Mouse (Mus musculus): Measurements from ENCODE around the gene H2-DMa.

Gene H2-DMa

DNA sequence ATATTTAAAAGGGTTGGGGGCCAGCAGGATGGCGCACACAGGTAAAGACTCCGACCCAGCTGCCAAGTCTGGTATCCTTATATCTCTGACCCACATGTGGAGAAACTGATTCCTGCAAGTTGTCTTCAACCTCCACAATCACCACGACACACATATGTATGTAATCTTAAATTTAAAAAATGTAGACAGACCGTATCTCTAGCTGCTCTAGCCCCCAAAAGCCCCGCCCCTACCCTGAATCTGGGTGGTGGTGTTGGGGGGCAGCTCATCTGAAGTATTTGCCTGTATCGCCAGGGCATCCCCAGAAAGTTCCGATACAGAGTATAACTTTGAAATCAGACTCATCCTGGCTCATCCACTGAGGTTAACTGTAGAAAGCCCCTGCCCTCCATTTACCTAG is 12.8 kb upstream of the H2-DMa start:
- DNase-seq, result no peak

DNA sequence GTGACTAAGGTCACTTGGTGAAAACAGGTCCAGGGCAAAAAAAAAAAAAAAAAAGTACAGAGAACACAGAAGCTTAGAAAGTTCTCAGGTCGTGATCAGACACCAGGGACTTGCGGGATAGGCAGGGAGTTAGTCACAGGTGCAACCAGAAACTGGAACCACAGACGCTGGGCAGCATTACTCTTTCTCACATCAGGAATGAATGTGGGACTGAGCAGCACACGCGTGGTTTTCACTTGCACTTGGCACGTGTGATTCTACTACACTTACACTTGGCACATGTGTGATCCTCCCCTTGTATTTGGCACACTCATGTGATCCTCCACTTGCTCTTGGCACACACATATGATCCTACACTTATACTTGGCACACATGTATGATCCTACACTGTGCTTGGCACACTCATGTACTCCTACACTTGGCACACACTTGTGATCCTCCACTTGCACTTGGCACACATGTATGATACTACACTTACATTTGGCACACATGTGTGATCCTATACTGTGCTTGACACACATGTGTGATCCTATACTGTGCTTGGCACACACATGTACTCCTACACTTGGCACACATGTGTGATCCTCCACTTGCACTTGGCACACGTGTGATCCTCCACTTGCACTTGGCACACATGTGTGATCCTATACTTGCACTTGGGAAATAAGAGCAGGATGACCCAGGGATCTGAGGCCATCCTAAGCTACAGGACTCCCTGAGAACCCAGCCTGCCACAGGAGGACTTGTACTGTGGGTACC is 12.1 kb upstream of the H2-DMa start:
- no peak for DNase-seq

DNA sequence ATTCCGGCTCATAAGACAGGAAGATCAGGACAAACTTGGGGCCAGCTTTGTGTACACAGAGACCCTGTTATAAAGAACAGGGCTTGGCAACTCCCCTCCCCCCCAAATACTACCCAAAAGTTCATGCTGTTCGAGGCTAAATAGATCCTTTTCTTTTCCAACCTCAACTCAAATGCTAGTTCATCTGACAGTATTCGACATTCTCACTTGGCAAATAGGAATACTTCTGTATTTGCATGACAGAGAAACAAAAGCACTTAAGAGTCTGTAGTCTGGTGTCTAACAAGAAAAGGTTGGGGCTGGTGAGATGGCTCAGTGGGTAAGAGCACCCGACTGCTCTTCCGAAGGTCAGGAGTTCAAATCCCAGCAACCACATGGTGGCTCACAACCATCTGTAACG is 10.9 kb upstream of the H2-DMa start:
- no peak for DNase-seq

DNA sequence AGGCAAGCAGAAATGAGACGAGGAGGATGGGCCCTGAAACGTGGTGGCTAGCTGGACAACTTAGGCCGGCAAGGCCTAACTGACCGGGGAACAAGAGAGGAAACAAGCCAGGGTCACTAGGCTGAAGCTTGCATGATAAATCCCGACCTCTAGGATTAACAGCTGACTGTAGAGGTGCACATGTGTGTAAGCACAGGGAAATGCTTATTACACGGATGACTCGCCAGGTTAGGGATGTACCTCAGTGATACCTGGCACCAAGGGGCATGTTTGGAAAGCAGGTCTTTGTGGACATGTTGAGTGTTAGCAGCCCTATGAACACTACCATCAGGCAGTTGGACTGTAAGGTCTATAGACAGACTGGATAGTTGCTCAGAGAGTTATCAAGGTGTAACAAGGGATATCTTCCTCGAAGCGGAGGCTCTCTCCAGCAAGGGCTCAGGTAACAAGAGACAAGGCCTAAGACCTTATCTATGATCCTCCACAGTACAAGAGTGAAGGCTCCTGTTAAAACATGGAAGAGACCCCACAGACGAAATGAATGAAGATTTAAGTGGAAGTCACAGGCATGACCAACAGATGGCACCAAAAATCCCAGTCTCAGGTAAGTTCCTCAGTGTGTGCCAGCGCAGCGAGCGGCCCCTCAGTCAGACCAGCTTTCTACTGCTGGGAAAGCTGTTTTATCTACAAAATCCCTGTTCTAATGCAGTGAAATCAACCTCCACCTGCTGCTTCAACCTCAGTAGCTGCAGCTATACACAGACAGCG is 10.1 kb upstream of the H2-DMa start:
- no peak for DNase-seq

DNA sequence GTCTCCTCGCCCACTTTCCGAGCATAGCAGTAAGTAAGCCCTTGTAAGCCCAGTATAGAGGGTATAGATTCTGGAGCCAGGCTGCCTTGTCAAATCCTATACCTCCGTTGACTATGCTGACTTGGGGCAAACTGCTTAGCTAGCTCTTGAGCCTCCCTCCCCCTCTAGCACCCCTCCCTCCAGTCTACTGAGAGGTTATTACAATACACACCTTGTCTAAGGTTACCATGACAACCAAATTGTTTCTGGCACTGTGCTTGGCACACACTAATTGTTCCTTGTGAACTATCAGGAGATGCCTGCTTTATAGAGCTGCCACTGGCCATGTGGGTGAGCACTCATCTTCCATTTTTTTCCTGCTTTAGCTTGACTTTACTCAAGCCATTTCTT is 9.5 kb upstream of the H2-DMa start:
- DNase-seq, result no peak

DNA sequence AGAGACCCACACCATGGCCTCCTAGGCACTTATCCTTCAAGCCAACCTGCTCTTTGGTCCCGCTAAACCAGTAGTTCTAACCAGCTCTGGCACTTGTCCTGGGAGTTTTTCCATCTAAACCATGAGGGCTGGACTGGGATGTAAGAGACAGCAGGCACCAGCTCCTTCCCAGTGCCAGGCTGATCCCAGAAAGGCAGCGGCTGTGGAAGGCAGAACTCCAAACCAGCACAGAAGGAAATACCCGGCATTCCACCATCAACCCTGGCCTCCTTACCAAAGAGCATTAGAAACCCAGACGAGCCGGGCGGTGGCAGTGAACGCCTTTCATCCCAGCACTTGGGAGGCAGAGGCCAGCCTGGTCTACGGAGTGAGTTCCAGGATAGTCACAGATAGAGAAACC is 9.0 kb upstream of the H2-DMa start:
- no peak for DNase-seq

DNA sequence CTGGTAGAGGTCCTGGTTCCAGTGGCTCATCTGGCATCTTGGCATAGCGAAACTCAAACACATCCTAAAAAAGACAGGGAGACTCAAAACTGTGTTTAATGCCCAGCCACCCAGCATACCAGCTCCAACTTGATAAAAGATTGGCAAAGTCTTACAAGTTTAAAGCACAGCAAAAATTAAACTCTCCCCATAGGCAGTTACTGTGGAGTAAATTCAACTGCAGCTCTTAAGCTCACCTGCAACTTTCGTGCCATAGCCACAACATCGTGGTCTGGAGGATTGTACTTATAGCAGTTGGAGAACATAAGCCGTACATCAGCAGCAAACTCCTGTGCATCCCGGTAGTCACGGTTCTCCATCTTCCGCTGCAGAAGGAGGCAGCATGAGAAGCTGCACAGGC is 5.2 kb upstream of the H2-DMa start:
- no peak for DNase-seq

DNA sequence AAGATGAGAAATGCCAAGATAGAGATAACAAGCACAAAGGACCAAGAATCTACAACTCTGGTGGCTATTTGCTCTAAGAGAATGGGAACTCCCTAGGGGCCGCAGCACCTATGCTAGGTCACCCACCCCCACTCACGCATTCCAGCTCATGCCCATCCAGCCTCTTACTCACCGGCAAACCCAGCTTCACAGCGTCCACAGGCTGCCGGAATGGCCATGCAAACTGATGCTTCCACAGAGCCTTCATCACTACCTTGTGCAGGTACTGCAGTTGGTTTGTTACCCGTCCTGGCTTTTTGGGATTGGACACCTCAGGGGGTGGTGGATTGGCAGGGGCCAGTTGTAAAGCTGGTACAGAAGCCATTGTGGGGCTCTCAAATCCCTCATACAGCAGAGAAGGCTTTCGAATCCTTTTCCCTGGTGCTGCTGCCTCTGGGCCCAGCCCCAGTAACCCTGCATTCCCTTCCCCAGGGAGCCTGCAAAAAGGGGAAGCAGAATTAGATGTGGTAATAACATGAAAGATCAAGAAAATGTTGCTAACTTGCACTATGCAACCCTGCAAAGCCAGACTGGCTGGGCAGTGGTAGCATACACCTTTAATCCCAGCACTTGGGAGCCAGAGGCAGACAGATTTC is 2.5 kb upstream of the H2-DMa start:
- DNase-seq, result no peak

DNA sequence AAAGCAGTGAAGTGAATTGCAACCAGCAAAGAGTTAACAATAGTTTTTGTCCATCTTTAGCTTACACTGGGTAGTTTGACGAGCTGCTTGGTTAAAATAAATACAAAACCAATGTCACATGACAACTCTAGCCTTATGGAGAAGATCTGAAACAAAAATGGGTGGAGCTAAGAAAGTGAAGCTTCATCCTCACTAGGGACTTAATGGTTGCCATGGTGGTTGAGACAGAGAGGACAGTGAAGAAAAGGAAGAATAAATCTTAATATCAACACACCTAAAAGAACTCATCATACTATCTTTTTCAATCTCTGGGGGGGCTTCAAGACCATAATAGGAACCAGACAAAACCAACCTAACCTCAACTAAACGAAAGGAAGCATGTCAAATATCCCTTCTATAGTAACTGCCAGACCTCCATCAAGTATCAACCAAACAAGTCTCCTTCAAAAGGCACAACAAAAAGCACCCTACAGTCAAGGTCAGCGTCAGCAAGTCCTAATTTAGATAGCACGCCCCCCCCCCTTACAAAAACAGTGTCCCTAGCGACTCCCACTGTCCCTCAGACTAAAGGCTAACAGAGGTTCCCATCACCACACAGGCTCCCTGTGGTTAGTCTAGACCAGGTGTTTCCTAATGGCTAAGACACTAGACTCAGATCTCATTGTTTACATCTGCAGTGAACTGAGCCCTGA is 1.8 kb upstream of the H2-DMa start:
- DNase-seq, result no peak

DNA sequence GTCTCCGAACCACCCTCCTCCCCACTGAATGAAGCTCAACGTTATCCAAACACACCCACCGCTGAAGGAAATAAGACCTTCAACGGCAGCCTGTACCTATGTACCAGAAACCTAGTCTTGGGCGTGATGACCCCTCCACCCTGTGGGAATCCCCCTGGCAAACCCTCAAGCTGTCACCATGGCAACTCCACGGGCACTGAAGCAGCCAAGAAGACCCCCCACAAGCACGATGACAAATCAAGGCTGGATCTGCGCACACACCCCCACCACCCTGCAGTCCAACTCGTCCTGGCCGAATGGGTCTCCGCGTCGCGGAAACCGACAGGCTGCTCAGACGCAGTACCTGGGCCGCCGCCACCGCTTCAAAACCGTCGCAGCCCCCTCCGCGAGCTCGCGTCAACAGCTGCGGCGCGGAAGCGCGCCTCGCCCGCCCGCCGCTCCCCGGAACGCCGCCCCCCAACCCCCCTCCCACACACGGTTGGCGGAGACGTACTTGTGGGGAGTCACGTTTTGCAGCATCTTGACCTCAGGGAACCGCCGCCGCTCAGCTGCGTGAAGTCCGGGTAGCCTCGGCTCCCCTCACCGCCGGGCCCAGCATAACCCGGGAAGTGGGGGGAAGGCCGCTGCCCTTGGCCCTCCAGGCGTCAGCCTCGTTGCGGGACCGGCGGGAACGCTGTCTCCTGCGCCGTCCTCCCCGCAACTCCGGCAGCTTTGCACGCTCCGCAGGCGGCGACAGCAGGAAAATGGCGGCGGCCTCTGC is 1.0 kb upstream of the H2-DMa start:
- DNase-seq, result peak; percentile 47

DNA sequence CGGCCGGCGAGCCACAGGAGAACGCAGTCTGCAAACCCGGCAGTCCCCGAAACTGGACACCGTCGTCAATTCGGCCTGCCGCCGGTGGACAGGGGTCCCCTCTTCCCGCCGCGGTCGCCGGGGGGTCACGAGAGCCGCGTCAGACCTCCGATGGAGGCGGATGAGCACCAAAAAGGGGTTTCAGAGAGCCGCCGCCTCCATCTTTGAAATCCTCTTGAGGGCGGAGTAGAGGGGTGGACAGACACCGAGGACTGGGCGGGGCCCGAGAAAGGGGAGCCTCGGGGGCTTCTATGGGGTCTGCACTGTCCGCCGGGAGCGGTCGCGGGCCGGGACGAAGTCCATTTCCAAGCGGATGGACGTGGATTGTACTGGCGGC is 480 bp upstream of the H2-DMa start:
- DNase-seq, result no peak

DNA sequence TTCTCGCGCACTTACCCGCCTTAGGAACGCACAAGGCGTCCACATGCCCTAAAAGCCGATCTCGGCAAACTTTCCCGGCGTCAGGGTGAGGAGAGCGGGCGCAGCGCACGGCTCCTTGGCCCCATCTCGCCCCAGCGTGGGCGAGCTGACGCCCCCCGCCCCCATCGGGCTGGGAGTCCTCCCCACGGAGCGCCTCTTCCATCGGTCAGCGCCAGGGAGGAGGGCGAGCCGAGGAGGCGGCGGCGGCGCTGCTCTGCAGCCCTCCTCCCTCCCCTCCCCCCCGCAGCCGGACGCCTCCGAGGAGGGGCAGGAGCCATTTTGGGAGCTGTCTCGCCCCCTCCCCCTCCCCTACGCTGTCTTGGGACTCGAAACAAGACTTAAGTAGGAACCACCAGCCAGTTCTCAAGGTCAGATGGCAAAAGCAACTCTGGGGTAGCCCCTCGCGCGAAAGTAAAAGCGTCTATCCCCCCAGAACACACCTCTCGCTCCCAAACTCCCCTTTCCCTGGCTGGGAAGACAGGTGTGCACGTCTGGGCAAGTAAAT is 911 bp downstream of the H2-DMa start:
- DNase-seq, result peak; percentile 85

DNA sequence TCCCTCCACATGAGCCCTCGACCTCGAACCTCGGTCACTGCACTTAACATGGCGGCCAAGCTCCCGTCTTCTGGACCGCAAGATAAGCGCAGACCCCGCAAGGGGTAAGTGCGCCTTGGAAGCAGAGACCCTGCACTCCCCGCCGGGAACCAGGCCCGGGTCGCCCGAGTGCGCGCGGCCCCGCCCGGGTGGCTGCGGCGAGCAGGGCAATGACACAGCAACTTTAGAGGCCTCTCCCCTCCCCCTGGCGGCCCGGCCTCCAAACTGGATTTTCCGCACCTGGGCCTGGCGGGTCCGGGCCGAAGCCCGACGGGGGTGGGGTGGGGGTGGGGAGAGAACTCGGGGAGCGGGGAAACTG is 1.5 kb downstream of the H2-DMa start:
- DNase-seq, result peak; percentile 91

DNA sequence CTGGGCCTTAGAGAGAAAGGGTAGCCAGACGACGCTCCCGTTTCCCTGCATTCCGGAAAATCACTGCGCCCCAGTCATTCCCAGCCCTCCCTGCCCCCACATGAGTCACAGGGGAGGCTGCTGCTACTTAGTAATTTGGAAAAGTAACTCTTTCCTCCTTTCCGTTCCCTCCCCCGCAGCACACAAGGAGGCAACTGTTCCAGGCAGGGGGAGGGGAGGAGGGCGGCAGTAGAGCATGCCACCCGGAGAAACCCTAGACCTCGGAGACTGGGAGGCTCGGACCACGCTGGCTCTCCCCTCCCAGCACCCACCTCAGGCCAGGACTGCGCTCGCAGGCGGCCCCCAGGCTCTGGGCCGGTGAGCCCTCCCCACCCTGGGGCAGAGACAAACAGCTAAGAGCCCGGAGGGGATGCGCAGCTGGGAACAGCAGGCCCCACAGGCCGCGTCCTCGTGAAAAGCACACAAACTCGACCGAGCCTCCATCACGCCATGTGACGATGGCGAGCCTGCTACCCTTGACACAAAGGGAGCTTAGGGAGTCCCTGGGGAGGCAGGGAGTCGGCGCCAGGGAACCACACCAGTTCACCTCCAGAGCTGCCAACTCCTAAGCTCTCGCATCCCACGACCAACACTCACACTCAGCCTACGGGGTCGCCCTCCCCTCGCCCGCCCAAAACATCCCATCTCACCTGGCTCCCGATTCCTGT is 2.0 kb downstream of the H2-DMa start:
- peak; percentile 89 for DNase-seq

DNA sequence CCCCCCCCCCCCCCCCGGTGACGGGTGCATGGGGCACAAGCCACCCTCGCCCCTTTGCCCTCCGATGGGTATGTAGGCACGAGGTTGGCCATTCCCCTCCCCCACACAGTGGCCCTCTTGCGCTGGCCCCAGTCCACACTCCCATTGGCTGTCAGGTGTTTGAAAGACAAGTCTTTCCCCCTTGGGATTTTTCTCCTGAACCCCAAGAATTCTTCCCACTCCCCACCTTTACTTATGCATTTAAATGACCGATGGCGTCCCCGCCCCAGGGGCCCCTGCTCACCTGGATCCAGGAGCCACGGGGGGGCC is 2.5 kb downstream of the H2-DMa start:
- peak; percentile 76 for DNase-seq

DNA sequence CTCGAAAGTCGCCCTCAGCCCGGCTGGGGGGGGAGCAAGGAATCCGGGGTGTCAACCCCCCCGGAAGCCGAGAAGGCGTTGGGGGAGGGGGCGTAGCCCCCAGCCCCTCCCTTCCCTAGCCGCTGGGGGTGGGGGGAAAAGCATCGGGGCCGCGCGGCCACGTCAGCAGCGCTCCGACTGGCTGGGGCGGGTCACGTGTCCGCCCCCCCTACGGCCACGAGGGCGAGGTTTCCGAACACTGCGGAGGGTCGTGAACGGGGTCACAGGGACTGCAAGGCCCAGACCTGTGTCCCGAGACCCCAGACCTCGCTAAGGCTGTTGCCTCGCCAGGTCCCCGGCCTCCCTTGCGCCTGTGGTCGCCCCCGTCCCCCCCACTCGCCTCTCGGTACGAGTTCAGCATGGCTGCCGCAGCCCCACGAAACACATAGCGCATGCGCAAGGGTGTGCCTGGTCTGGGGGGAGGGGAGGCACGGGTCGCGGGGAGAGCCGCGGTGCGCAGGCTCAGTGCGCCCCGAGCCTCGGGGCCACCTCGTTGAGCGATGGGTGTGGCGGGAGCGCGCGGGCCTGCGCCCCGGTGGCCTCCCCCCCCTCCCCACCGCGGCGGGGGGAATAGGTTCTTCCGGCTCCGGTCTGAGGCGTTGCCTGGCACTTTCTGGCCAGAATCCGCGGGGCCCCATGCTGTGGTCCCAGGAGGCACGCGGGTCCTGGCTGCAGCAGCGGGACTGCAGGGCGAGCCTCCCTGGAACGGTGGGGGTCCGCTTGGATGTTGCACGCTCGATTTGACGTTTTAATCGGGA is 3.0 kb downstream of the H2-DMa start, which contains the start of gene Brd2:
Gene Brd2 (minus strand): TSS at position 447 of the 797 bp plus-strand sequence.
- DNase-seq, result peak; percentile 99

DNA sequence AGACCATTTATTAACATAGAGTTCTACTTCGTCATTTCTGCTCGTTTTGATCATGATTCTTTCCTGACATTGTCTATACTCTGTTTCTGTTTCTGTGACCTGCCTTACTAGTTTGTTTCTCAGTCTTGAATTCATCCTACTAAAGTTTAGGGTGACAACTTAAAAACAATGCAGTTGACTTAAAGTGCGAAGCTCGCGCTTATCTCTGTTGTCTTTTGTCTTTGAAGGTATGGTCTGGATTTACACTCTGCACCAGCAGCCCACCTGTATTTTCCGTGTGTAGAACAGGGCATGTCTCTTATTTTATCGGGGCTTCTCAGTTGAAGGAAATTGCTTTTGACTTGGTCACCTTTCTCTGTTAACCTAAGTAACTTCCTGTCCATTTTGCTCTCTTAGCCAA is 3.8 kb downstream of the H2-DMa start:
- no peak for DNase-seq

DNA sequence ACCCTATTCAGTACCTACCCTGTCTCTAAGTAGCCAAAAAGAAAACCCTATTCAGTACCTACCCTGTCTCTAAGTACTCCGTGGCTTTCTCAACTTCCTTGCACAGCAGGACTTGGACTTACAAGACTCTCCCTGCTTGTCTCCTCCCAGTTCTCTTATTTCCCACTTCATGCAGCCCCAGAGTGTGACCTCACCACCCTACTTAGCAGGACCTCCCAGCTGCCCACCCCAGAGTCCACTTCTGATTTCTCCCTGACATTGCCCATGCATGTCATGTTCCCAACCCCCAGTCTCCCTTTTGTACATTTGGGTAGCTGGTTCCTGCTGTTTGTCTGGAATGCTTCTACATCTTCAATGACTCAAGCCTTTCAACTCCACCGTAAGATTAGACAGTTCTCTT is 4.2 kb downstream of the H2-DMa start:
- DNase-seq, result no peak

DNA sequence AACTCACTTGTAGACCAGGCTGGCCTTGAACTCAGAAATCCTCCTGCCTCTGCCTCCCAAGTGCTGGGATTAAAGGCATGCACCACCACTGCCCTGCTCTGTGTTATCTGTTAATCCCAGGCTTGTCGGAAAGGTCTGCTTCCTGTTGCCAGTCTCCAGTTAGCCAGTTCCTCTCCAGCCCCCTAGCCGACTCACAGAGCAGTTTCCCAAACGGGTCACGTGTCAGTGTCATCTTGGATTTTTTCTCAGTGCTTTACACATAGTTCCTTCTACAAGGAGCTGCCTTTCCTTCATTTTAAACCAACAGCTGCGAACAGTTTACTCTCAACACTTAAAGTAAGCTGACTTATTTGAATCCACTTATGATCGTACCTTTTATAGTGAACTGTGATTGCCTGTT is 5.3 kb downstream of the H2-DMa start:
- DNase-seq, result no peak

DNA sequence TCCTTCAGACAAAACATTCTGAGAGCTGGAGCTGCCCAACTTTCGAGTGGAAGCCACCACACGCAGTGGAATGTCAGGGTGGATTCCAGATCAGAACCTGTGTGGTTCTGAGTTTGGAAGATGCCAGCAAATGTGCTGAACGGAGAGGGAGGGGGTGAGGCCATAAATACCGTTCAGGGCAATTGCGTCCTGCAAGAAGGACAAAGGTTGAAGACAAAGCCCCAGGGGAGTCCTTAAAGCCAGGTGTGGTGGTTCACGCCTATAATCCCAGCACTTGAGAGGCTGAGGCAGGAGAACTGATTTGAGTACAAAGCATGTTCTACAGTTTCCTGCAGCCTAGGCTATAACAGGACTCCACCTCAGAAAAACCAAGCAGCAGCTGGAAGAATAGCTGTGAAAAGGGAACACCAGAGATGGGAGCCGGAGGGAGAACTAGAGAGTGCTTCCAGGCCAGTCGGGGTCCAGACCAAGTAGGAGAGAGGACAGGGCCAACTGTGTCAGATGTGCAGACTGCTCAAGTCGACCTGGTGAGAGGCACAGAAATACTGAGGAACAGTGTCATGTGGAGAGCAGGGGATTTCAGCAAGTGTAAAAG is 7.6 kb downstream of the H2-DMa start:
- DNase-seq, result no peak

DNA sequence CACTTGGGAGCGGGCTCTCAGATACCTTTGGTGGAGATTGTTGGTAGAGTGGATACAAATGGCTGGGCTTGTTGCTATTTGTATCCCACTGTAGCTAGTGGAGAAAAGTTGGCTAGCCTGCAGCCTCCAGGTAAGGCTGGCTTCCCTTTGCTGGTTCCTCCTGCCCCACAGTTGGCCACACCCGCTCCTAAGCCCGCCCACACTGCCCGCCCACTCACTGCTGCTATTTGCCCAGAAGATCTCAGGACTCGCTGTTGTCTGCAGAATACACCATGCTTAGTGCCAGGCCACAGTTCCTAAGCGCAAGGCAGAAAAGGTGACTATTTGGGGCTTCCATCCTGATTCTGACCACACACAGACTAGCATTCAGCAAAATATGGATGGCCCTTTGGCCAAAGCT is 8.1 kb downstream of the H2-DMa start:
- peak; percentile 82 for DNase-seq

Measured in kidney, adult 18-20 months (tissue).